Mouse (Mus musculus): ENCODE results near the gene Olfr1020. TPM values are rescaled to one million over a fixed set of nuclear protein-coding genes. Genes with fewer than 3 reads are reported as not detected.

Gene Olfr1020
- not detected in 2 replicates for polyA plus RNA-seq (2014; fragmentation: Nextera tagmentation; extraction: Ambion mirVana)

DNA sequence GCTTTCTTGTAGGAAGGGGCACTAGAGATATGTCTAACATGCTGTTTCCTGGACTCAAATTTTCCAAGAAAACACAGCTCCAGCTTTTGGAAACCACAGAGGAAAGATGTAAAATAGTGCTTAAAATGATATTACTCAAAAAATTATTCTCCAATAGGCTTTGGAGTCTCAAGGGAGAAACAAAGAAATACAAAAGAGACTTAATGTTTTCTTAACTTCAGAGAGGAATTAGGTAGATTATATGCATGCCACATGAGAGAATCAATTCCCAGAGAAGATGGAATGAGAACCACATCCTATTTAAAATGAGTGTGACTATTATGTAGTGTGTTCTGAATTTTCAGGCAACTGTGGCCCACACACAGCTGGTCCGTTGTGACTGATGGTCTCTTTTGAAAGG lies at the start of gene Olfr1020:
TSS of gene Olfr1020 (plus strand) at position 301 of the 400 bp plus-strand sequence.
- DNase-seq (ENCODE audit: low spot score): no peak
- no peak within 1 kb of the TSS for H3K4me2 ChIP-seq (ENCODE audit: low read length)
- no peaks in the 10 kb centered on the region for H3K27me3 ChIP-seq (replicated peaks; ENCODE audit: control insufficient read depth, insufficient read depth, low read length)
- no peaks in the 10 kb centered on the region for H3K4me1 ChIP-seq (ENCODE audit: control insufficient read depth, insufficient read depth, low read length)
- no peaks in the 10 kb centered on the region for H3K36me3 ChIP-seq (ENCODE audit: control insufficient read depth, insufficient read depth, low read length)
- ATAC-seq: no peak
- no peaks in the 10 kb centered on the region for H3K9me3 ChIP-seq (replicated peaks; ENCODE audit: control insufficient read depth, low read length)
- H3K27ac ChIP-seq (ENCODE audit: low read depth, low read length): no peak within 1 kb of the TSS
- no peak within 1 kb of the TSS for H3K4me3 ChIP-seq (ENCODE audit: low read depth, low read length)
- H3K9ac ChIP-seq (ENCODE audit: low read length): no peak within 1 kb of the TSS
- 76% methylated on average over 1 of the region's 1 CpGs for WGBS

DNA sequence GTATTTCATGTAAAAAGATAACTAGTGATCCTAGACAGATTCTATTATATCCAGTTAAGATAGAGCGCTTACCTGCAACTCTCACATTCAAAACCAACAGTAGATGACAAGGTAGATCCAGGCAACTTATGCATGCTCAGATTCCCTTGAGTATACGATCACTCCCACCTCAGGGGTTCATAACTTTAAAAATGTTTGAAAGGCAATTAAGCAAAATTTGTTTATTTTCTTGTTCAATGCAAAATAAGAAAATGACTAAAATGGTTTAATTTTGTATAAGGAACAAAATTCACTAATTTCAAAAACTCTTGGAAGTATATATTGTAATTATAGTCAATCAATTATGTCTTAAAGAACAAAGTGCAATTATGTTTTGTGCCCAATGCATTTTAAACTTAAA lies 44.4 kb upstream of the Olfr1020 start, which contains the start of gene Olfr1016:
TSS of gene Olfr1016 (minus strand) at position 101 of the 400 bp plus-strand sequence.
- Histone ChIP-seq H3K4me1 (ENCODE audit: control insufficient read depth, insufficient read depth, low read length) (no peaks in the 10 kb centered on the region), H3K9ac (ENCODE audit: low read length) (no peak within 1 kb of the TSS), H3K36me3 (ENCODE audit: control insufficient read depth, insufficient read depth, low read length) (no peaks in the 10 kb centered on the region), H3K4me2 (ENCODE audit: low read length) (no peak within 1 kb of the TSS), H3K9me3 (replicated peaks; ENCODE audit: control insufficient read depth, low read length) (no peaks in the 10 kb centered on the region), H3K27ac (ENCODE audit: low read depth, low read length) (no peak within 1 kb of the TSS), H3K4me3 (ENCODE audit: low read depth, low read length) (no peak within 1 kb of the TSS), H3K27me3 (replicated peaks; ENCODE audit: control insufficient read depth, insufficient read depth, low read length) (no peaks in the 10 kb centered on the region)
- WGBS: 95% methylated on average over 2 of the region's 2 CpGs
- ATAC-seq (no peak), DNase-seq (ENCODE audit: low spot score) (no peak)

DNA sequence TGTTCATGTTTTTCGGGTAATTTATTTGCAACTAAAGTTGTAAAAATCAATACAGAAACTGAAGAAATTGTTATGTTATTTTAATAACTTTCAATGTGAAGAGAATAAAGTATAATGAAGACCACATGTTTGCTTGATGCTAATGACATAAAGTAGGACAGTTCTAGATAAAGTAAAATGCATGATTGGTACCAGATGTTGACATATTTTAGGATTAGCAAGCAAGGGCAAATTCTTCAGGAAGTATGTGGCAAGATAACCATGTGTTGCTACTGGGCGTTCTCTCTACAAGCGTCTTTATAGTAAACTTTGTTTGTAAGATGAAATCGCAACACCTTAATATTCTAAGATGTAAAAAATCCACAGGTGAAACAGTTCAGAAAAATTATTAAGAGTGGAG lies 42.3 kb upstream of the Olfr1020 start:
- ATAC-seq (no peak), DNase-seq (ENCODE audit: low spot score) (no peak)
- no peak overlapping the region for H3K9ac ChIP-seq (ENCODE audit: low read length)

DNA sequence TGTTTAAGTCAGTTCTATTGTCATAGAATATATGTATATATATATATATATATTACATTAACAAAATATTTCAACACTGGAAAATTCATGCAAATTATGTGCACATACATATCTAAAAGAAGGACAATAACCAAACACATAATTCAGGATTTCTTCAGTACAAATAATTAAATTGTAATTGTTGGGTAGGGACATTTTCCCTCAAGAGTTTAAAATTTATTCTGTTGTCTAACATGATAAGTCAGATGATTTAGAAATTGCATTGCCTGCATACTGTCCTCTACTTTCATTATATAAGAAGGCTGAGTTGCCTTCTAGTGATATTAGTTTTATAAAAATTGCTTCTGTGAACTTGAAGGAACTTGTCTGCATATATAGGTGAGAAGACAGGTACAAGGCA lies 28.7 kb upstream of the Olfr1020 start, which contains the start of gene Olfr1018:
TSS of gene Olfr1018 (plus strand) at position 301 of the 400 bp plus-strand sequence.
- ATAC-seq (no peak), DNase-seq (ENCODE audit: low spot score) (no peak)
- Histone ChIP-seq H3K4me2 (ENCODE audit: low read length) (no peak within 1 kb of the TSS), H3K36me3 (ENCODE audit: control insufficient read depth, insufficient read depth, low read length) (no peaks in the 10 kb centered on the region), H3K27ac (ENCODE audit: low read depth, low read length) (no peak within 1 kb of the TSS), H3K4me1 (ENCODE audit: control insufficient read depth, insufficient read depth, low read length) (no peaks in the 10 kb centered on the region), H3K4me3 (ENCODE audit: low read depth, low read length) (no peak within 1 kb of the TSS), H3K27me3 (replicated peaks; ENCODE audit: control insufficient read depth, insufficient read depth, low read length) (no peaks in the 10 kb centered on the region), H3K9me3 (replicated peaks; ENCODE audit: control insufficient read depth, low read length) (no peaks in the 10 kb centered on the region), H3K9ac (ENCODE audit: low read length) (no peak within 1 kb of the TSS)

More for the DNA sequence above, 42.3 kb upstream of the Olfr1020 start:
- H3K27me3 ChIP-seq (replicated peaks; ENCODE audit: control insufficient read depth, insufficient read depth, low read length): no peaks in the 10 kb centered on the region
- H3K36me3 ChIP-seq (ENCODE audit: control insufficient read depth, insufficient read depth, low read length): no peaks in the 10 kb centered on the region
- H3K4me1 ChIP-seq (ENCODE audit: control insufficient read depth, insufficient read depth, low read length): no peaks in the 10 kb centered on the region
- no peak overlapping the region for H3K4me3 ChIP-seq (ENCODE audit: low read depth, low read length)
- H3K4me2 ChIP-seq (ENCODE audit: low read length): no peak overlapping the region
- no peak overlapping the region for H3K27ac ChIP-seq (ENCODE audit: low read depth, low read length)
- WGBS: 92% methylated on average over 4 of the region's 4 CpGs
- H3K9me3 ChIP-seq (replicated peaks; ENCODE audit: control insufficient read depth, low read length): no peaks in the 10 kb centered on the region

DNA sequence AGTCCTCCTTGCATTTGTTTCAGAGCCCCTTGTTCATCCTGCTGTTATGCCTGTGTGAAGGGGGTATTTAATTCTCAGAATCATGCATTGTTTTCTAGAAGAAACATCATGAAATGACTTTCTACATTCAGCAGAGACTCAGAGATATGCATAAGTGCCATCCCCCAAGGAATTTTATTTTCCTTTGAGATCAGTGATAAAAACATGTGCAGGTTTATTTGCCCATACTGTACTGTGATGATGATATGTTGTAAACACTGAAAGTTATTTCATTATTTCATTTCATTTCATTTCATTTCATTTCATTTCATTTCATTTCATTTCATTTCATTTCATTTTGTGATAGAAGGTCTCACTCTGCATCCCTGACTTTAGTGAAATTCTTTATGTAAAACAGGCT lies 1.4 kb upstream of the Olfr1020 start, which contains the start of gene Olfr1019:
TSS of gene Olfr1019 (minus strand) at position 101 of the 400 bp plus-strand sequence.
- H3K9ac ChIP-seq (ENCODE audit: low read length): no peak within 1 kb of the TSS
- no peak within 1 kb of the TSS for H3K4me3 ChIP-seq (ENCODE audit: low read depth, low read length)
- H3K4me2 ChIP-seq (ENCODE audit: low read length): no peak within 1 kb of the TSS
- no peaks in the 10 kb centered on the region for H3K36me3 ChIP-seq (ENCODE audit: control insufficient read depth, insufficient read depth, low read length)
- H3K27me3 ChIP-seq (replicated peaks; ENCODE audit: control insufficient read depth, insufficient read depth, low read length): no peaks in the 10 kb centered on the region
- H3K27ac ChIP-seq (ENCODE audit: low read depth, low read length): no peak within 1 kb of the TSS
- no peak for ATAC-seq
- H3K9me3 ChIP-seq (replicated peaks; ENCODE audit: control insufficient read depth, low read length): no peaks in the 10 kb centered on the region
- no peaks in the 10 kb centered on the region for H3K4me1 ChIP-seq (ENCODE audit: control insufficient read depth, insufficient read depth, low read length)
- no peak for DNase-seq (ENCODE audit: low spot score)

DNA sequence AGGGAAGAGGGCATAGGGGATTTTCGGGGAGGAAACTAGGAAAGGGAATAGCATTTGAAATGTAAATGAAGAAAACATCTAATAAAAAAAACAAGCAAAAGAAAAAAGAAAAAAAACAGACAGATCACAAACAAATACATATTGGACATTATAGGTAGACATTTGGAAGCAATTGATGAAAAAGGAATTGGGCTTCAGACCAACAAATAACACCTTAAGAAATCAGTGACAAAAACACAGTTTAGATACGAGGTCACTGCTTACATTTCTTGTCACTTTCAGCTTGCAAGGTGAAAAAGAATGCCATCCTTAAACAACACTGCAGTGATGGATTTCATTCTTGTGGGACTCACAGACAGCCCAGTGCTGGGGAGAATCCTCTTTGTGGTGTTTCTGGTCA lies 21.5 kb downstream of the Olfr1020 start, which contains the start of gene Olfr1022:
TSS of gene Olfr1022 (plus strand) at position 301 of the 400 bp plus-strand sequence.
- Histone ChIP-seq H3K27me3 (replicated peaks; ENCODE audit: control insufficient read depth, insufficient read depth, low read length) (no peaks in the 10 kb centered on the region), H3K27ac (ENCODE audit: low read depth, low read length) (no peak within 1 kb of the TSS), H3K36me3 (ENCODE audit: control insufficient read depth, insufficient read depth, low read length) (no peaks in the 10 kb centered on the region), H3K9ac (ENCODE audit: low read length) (no peak within 1 kb of the TSS), H3K9me3 (replicated peaks; ENCODE audit: control insufficient read depth, low read length) (no peaks in the 10 kb centered on the region), H3K4me1 (ENCODE audit: control insufficient read depth, insufficient read depth, low read length) (no peaks in the 10 kb centered on the region), H3K4me2 (ENCODE audit: low read length) (no peak within 1 kb of the TSS), H3K4me3 (ENCODE audit: low read depth, low read length) (no peak within 1 kb of the TSS)
- 75% methylated on average over 2 of the region's 2 CpGs for WGBS
- DNase-seq (ENCODE audit: low spot score) (no peak), ATAC-seq (no peak)

DNA sequence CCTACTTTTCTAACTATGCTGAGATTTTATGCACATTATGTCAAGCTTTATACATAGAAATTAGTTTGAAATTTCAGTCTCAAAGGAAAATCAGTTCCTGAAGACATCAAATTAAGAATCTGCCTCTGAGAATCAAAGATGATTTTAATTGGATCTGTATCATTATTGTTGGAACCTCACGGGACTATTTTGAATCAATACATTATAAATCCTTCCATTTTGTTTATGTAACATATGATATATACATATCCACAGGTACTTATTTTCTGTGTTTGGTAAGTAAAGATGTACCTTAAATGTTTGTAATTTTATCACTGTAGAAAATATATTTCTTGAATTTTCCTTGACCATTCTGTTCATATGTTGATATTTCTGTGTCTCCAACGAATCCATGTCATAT lies 38.5 kb downstream of the Olfr1020 start, which contains the start of gene Olfr1023:
TSS of gene Olfr1023 (plus strand) at position 301 of the 400 bp plus-strand sequence.
- H3K27me3 ChIP-seq (replicated peaks; ENCODE audit: control insufficient read depth, insufficient read depth, low read length): no peaks in the 10 kb centered on the region
- no peak for DNase-seq (ENCODE audit: low spot score)
- no peak for ATAC-seq
- no peak within 1 kb of the TSS for H3K4me3 ChIP-seq (ENCODE audit: low read depth, low read length)
- H3K36me3 ChIP-seq (ENCODE audit: control insufficient read depth, insufficient read depth, low read length): no peaks in the 10 kb centered on the region
- no peak within 1 kb of the TSS for H3K4me2 ChIP-seq (ENCODE audit: low read length)
- WGBS: 80% methylated on average over 2 of the region's 2 CpGs
- H3K27ac ChIP-seq (ENCODE audit: low read depth, low read length): no peak within 1 kb of the TSS
- H3K9ac ChIP-seq (ENCODE audit: low read length): no peak within 1 kb of the TSS
- no peaks in the 10 kb centered on the region for H3K9me3 ChIP-seq (replicated peaks; ENCODE audit: control insufficient read depth, low read length)
- no peaks in the 10 kb centered on the region for H3K4me1 ChIP-seq (ENCODE audit: control insufficient read depth, insufficient read depth, low read length)

Other genes with a start within 250 kb of the Olfr1020 start
- gene Olfr1000, start 235.1 kb upstream of the Olfr1020 start, polyA plus RNA-seq (2014; fragmentation: Nextera tagmentation; extraction: Ambion mirVana): not detected in 2 replicates
- gene Olfr1002, start 196.3 kb upstream of the Olfr1020 start, polyA plus RNA-seq (2014; fragmentation: Nextera tagmentation; extraction: Ambion mirVana): not detected in 2 replicates
- not detected in 2 replicates for gene Olfr154, start 182.6 kb upstream of the Olfr1020 start, polyA plus RNA-seq (2014; fragmentation: Nextera tagmentation; extraction: Ambion mirVana)
- not detected in 2 replicates for gene Olfr1006, start 168.3 kb upstream of the Olfr1020 start, polyA plus RNA-seq (2014; fragmentation: Nextera tagmentation; extraction: Ambion mirVana)
- gene Olfr1008, start 157.6 kb upstream of the Olfr1020 start, polyA plus RNA-seq (2014; fragmentation: Nextera tagmentation; extraction: Ambion mirVana): not detected in 2 replicates
- not detected in 2 replicates for gene Olfr1009, start 131.6 kb upstream of the Olfr1020 start, polyA plus RNA-seq (2014; fragmentation: Nextera tagmentation; extraction: Ambion mirVana)
- gene Olfr1012, start 84.3 kb upstream of the Olfr1020 start, polyA plus RNA-seq (2014; fragmentation: Nextera tagmentation; extraction: Ambion mirVana): not detected in 2 replicates
- not detected in 2 replicates for gene Olfr1013, start 79.9 kb upstream of the Olfr1020 start, polyA plus RNA-seq (2014; fragmentation: Nextera tagmentation; extraction: Ambion mirVana)
- not detected in 2 replicates for gene Olfr1014, start 74.3 kb upstream of the Olfr1020 start, polyA plus RNA-seq (2014; fragmentation: Nextera tagmentation; extraction: Ambion mirVana)
- gene Olfr1015, start 65.0 kb upstream of the Olfr1020 start, polyA plus RNA-seq (2014; fragmentation: Nextera tagmentation; extraction: Ambion mirVana): not detected in 2 replicates
- gene Olfr1016, start 44.5 kb upstream of the Olfr1020 start, polyA plus RNA-seq (2014; fragmentation: Nextera tagmentation; extraction: Ambion mirVana): not detected in 2 replicates
- not detected in 2 replicates for gene Olfr1018, start 28.6 kb upstream of the Olfr1020 start, polyA plus RNA-seq (2014; fragmentation: Nextera tagmentation; extraction: Ambion mirVana)
- not detected in 2 replicates for gene Olfr1019, start 1.5 kb upstream of the Olfr1020 start, polyA plus RNA-seq (2014; fragmentation: Nextera tagmentation; extraction: Ambion mirVana)
- gene Olfr1022, start 21.6 kb downstream of the Olfr1020 start, polyA plus RNA-seq (2014; fragmentation: Nextera tagmentation; extraction: Ambion mirVana): not detected in 2 replicates
- not detected in 2 replicates for gene Olfr1023, start 38.6 kb downstream of the Olfr1020 start, polyA plus RNA-seq (2014; fragmentation: Nextera tagmentation; extraction: Ambion mirVana)
- gene Olfr1024, start 58.0 kb downstream of the Olfr1020 start, polyA plus RNA-seq (2014; fragmentation: Nextera tagmentation; extraction: Ambion mirVana): not detected in 2 replicates
- gene Olfr1025-ps1, start 68.2 kb downstream of the Olfr1020 start, polyA plus RNA-seq (2014; fragmentation: Nextera tagmentation; extraction: Ambion mirVana): not detected in 2 replicates
- not detected in 2 replicates for gene Olfr1026, start 74.5 kb downstream of the Olfr1020 start, polyA plus RNA-seq (2014; fragmentation: Nextera tagmentation; extraction: Ambion mirVana)
- gene Olfr1028, start 103.4 kb downstream of the Olfr1020 start, polyA plus RNA-seq (2014; fragmentation: Nextera tagmentation; extraction: Ambion mirVana): not detected in 2 replicates
- gene Olfr1029, start 126.9 kb downstream of the Olfr1020 start, polyA plus RNA-seq (2014; fragmentation: Nextera tagmentation; extraction: Ambion mirVana): not detected in 2 replicates
- not detected in 2 replicates for gene Olfr1030, start 132.2 kb downstream of the Olfr1020 start, polyA plus RNA-seq (2014; fragmentation: Nextera tagmentation; extraction: Ambion mirVana)
- not detected in 2 replicates for gene Olfr1031, start 143.3 kb downstream of the Olfr1020 start, polyA plus RNA-seq (2014; fragmentation: Nextera tagmentation; extraction: Ambion mirVana)
- not detected in 2 replicates for gene Olfr1032, start 158.5 kb downstream of the Olfr1020 start, polyA plus RNA-seq (2014; fragmentation: Nextera tagmentation; extraction: Ambion mirVana)
- gene Olfr1033, start 173.6 kb downstream of the Olfr1020 start, polyA plus RNA-seq (2014; fragmentation: Nextera tagmentation; extraction: Ambion mirVana): not detected in 2 replicates
- not detected in 2 replicates for gene Olfr1034, start 198.8 kb downstream of the Olfr1020 start, polyA plus RNA-seq (2014; fragmentation: Nextera tagmentation; extraction: Ambion mirVana)
- not detected in 2 replicates for gene Olfr1036, start 227.0 kb downstream of the Olfr1020 start, polyA plus RNA-seq (2014; fragmentation: Nextera tagmentation; extraction: Ambion mirVana)
- gene Olfr1037, start 240.4 kb downstream of the Olfr1020 start, polyA plus RNA-seq (2014; fragmentation: Nextera tagmentation; extraction: Ambion mirVana): not detected in 2 replicates

All from forebrain, embryonic 14.5 days (tissue).